Mouse (Mus musculus) thymus, postnatal 14 days (tissue): Measurements from ENCODE around the gene Aacs.

Experiments used
- DNase-seq: peaks from one replicate; pipeline ENCODE4 v3.0.0; 2021

The Aacs gene

DNA sequence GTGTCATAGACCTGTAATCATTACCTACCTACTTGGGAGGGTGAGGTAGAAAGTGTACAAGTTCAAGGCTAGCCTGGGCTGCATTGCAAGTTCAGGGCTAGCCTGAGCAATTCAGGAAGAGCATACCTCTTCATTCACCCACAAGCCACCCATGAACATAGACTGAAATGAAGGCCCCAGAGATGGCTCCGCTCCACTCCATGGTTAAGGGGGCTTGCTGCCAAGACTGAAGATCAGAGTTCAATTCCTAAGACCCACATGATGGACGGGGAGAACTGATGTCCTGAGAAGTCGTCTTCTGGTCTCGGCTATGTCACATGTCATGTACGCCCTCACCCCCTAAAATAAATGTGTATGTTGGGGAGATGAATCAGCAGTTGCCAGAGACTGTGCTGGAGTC, 9.1 kb upstream of the Aacs start:
- DNase-seq = no peak

DNA sequence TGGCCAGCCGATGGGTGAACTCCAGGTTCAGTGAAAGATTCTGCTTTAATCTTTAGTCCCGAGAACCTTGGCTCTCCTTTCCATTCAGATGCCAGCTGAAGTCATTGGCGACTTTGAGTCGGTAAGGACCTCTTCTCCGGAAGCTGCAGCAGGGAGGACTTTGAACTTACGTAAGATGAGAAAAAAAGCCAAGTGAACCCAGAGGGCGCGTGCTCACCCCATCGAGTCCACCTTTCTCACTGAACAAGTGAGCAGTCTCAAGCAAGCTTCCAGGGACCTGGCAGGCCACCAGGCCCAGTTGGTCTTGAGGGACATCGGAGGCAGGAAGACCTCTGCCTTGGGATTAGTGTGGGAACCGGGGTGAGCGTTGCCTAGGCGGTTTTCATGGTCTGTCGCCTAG, 8.4 kb upstream of the Aacs start:
- DNase-seq = no peak

DNA sequence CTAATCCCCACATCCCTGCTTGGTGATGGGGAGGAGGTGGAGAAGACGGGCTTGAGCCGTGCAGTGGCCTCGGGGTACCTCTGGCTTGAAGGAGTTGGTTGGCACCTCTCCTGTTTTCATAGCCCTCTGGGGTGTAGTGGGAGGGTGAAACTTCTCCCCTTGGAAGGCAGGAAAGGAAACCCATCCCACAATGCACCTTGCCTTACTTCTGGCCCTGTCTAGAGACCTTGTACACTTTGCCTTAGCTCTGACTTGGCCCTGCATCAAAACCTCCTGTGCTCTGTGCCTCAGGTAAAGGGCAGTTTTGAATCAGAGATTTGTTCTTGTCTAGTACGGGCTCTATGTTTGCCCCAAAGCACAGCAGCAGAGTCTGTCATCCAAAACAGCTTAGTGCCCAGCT, 4.9 kb upstream of the Aacs start:
- DNase-seq = no peak

DNA sequence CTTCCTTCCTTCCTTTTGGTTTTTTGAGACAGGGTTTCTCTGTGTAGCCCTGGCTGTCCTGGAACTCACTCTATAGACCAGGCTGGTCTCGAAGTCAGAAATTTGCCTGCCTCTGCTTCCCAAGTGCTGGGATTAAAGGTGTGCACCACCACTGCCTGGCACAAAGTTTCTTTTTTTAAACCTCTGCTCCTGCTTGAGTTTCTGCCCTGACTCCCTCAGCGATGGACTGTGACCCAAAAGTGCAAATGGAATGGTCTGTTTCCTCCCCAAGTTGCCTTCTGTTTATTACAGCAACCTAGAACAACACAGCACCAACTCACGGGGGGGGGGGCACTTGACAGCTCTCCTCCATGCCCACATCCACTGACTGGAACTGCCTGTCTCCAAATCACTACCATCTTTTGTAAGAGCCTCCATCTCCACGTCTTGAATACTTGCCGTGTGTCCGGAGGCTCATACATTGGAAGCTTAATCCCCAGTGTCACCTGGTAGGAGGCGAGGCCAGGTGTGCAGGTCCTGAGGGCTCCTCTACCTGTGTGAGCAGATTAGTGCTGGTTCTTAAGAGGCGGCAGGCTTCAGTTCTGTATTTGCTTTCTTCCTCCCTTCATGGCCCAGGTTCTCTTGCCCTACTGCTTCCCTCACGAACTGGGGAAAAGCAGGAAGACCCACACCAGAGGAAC, 2.7 kb upstream of the Aacs start:
- DNase-seq = no peak

DNA sequence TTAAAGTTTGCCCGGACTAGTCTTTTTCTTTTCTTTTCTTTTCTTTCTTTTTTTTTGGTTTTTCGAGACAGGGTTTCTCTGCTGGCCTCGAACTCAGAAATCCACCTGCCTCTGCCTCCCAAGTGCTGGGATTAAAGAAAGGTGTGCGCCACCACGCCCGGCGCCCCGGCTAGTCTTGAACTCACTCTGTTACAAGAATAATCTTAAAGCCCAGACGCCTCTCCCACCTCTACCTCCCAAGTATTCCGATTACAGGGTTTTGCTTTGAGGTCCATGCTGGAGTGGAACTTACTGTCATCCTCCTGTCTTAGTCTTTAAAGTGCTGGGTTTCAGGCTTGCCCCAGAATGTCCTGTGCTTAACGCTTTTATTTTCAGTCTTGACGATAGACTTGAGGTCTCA, 584 bp upstream of the Aacs start:
- DNase-seq = no peak

DNA sequence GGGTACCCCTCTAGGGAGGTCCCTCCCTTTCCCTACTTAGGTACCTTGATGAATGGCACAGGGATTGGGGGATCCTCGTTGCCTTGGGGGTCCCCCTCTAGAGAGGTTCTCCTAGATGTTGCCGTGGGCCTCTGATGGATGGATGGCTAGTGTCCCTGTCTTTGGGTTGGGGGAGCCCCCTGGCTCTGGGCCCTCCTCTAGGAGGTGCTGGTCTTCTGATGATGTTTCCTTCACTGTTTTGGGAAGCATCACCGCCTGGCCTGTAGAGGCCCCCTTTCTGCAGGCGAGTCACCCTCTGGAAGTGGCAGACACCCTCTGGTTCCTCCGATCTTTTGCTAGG, 642 bp downstream of the Aacs start:
- DNase-seq = no peak

DNA sequence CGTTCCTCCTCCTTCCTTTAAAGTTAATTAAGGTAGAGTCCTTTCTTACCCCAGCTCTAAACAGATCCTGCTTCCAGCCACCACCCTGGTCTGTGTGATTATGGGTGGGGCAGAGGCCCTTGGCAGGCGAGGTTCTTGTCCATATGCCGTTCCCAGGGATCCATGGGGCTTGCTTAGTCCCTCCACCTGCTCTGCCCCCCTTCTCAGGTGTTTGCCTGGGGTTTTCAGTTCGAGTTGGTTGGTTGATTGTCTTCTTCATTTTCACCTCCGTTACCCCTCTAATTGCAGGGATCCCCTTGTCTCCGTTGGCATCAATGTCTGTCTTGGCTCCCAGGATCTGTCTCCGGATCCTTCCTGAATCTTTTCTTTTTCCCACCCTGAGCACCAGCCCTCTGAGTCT, 1.2 kb downstream of the Aacs start:
- DNase-seq = no peak

DNA sequence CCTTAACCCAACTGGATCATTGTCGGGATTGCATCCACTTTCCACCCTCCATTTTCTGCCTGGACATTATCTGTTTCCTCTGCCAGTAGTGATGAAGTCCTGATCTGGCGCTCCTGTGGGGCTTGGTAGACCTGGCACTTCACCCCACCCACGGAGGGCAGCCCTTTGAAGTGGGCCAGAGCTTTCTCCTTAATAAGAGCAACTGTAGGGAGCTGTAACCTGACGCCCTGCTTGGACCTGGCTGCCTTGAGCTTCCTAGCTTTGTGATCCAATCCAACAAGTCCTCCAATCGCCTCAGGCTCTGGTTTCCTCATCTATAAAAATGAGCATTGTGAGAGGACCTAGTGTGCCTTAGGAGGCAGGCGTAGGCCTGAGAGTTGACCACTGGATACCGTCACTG, 1.9 kb downstream of the Aacs start:
- no peak for DNase-seq

DNA sequence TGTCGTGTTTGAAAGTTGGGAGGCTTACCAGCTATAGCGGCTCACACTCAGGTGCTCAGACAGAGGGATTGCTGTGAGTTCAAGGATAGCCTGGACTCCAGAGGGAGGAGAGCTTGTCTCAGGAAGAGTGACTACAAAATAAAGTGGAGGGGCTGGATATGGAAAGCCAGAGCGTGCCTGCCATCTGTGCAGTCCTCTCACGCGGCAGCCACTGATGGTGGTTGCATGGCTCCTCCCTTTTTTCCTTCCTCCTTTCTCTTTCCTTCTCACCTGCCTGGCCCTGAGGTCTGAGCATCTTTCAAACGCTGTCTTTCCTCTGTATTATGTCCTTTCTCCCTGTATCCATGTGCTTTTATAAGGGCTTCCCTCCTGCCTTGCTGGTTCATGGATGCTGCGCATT, 2.4 kb downstream of the Aacs start:
- DNase-seq = no peak

DNA sequence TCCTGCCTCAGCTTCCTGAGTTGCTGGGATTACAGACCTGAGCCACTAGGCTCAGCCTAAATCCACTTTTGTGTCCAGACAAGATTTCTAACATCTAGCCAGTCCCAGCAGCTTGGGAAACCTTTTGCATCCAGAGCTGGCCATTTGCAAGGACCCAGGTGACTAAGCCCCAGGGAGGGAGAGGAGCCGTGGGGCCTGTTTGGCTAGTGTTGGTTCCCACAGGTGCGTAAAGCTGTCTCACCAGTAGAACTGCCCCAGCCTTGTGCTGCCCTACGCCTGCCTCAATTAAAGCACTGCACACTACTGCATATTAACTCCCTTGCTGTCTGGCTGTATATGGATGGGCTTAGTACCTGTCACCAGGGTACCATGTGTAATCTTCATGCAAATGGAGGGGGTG, 3.8 kb downstream of the Aacs start:
- DNase-seq = no peak

DNA sequence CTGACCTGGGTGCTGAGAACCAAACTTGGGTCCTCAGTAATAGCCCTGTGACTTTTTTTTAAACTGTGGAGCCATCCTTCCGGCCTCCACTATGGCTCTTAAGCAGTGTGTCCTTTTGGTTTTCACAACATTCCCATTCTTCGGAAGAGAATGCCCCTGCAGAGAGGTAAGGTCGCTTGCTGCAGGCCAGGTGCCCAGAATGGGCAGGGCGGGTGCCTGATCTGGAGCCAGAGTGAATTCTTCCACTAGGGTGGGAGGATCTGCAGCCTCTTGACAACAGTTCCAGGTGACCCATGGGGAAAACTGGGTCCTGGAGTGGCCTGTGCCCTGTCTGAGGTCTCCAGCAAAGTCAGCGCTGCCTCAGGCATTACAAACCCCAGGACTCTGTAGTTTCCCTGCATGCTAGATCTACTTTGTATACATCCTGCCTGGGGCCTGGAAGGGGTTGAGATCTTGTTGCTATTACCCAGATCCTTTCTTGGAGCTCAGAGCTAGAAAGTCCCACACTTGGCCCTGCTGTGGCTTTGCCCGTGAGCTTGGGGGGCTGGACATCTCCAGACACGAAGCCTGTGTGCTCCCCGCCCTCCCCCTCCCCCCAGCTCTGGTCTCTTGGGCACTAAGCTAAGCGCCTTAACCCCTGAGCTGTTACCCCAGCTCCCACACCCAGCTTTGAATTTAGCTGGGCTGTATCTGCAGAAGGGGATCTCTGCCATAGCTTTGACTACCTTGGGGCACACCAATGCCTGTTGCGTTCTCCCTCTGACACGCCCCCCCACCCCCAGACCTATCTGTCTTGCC, 5.0 kb downstream of the Aacs start:
- DNase-seq = no peak

DNA sequence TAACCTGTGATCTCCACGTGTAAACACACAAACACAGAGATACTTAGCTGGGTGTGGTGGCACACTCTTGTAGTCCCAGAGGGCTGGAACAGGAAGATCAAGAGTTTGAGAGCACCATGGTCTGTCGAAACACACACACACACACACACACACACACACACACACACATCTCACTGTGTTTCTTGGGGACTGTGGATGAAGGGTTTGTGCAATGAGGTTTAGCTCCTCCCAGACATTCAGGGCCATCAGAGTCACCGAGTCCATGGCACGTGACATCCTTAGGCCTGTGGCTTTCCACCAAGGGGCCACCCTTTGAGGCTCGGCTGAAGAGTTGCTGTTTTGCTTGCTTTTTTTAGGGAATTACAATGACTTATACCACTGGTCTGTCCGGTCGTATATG, 6.9 kb downstream of the Aacs start:
- DNase-seq = no peak

DNA sequence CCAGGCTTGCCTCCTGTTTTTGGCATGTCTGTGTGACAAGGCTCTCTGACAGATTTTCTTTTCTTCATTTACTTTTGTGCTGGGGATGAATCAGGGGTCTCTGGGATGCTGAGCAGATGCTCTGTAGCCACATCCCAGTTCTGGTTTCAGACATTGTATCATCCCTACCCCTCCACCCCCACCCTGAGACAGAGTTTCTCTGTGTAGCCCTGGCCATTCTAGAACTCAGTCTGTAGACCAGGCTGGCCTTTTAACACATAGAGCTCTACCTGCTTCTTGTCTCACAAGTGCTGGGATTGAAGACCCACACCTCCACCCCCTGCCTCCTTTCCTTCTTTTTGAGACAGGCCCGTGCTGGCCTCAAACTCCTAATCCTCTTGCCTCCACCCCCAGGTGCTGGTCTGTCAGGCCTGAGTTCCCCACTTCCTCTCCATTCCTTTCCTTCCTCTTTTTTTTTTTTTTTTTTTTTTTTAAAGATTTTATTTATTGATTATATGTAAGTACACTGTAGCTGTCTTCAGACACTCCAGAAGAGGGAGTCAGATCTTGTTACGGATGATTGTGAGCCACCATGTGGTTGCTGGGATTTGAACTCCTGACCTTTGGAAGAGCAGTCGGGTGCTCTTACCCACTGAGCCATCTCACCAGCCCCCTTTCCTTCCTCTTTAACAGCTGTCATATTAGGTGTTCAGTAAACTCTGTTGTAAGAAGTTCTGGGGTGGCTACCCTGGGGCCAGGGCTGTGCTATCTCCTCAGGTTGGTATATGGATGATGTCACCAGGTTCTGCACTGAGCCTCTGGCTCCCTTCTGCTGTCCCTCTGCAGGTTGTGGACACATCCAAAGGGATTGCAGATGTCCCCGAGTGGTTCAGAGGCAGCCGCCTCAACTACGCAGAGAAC, 8.3 kb downstream of the Aacs start:
- no peak for DNase-seq

DNA sequence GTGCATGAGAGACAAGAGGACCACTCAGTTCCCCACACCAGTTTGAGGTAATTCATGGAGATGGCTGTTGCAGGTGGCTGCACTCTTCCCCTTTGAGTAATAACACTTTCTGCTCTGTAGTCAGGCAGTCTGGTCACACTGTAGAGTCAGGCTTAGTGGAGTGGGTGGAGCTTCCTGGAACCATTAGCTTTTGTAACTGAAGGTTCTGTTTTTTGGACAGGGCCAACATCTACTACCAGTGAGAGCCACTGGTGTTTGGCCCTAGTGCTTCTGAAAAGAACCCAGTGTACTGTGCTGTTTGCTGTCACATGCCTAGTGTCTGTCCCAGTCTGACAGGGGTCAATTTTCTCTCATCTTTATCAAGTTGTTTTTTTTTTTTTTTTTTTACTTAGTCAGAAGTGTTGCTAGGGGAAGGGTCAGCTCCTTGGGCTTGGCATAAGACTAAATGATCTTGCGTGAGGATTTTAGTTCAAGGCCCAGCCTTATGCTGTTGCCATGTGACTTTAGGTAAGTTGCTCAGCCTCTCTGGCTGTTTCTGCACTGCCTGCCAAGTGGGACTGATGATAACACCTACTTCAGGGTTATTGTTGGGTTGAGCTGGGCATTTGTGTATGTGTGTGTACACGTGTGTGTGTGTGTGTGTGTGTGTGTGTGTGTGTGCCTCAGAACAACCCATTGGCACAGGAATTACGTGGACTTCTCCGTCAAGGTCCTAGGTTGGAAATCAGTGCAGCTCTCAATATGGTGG, 9.6 kb downstream of the Aacs start:
- DNase-seq = no peak

DNA sequence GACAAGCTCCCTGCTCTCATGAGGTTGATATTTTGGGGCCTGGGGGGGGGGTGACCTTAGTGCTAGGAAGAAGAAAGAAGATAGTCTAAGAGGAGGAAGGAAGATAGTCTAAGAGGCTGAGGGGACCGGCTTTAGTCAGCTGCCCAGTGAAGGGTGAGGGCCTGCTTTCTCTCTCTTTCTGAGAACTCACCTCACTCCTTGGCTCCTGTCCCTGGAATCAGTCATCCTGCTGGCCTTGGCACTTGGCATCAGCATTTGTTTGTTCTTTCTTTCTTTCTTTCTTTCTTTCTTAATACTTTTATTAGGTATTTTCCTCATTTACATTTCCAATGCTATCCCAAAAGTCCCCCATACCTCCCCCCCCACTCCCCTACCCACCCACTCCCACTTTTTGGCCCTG, 10.5 kb downstream of the Aacs start:
- no peak for DNase-seq

DNA sequence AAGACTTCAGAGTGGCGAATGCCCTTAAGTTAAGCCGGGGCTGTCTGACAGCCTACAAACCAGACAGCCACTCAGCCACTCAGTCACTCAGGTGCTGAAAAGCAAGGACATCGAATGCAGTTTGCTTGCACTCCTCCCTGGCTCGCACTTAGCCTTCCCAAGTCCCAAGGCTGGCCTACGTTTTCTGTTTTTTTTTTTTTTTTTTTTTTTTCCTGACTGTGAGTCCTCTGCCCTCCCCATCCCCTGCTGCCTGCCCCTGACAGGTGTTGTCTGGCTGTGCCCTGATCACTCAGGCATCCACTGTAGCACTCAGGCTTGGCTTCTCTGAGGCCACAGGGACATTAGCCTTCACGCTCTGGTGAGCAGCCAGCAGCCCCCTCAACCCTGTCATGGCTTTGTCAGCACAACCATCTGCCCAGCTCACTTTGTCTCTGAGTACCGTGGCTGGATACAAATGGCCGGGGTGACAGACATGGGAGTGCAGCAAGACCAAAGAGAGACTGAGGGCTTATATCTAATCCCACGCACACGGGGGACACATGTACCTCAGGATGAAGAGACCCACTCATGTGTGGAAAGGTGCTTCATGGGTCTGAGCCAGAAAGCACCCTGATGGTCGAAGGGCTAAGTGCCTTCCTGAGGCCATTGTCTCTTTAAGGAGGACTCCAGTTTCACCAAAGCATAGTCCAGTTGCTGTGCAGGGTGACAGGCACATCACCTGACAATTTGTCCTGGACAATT, 11.9 kb downstream of the Aacs start:
- no peak for DNase-seq

DNA sequence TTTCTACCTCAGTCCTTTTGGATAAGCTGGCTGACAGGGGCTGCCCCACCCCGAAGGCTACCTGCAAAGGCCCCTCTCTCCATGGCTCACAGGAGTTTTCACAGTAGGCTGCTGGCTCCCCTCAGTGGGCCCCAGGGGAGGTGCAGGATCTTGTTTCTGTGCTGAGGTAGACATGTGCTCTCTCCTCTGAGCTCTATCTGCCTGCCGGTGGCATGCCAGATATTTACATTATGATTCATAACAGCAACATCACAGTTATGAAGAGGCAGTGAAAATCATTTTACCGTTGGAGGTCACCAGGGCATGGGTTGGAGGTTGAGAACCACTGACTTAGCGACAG, 12.5 kb downstream of the Aacs start:
- DNase-seq = peak; percentile 34

DNA sequence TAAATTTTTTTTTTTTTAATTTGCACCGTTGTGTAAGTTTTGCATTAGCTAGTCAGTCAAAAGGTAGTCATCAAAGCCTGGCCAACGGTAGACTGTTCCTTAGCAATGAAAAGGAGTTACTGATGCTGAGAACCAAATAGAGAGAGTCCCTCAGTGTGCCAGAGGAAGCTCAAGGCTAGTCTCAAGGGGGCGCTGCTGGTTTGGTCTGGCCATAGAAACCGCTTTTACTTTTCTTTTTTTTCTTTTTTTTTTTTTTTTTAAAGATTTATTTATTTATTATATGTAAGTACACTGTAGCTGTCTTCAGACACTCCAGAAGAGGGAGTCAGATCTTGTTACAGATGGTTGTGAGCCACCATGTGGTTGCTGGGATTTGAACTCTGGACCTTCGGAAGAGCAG, 13.3 kb downstream of the Aacs start:
- DNase-seq = peak; percentile 67

DNA sequence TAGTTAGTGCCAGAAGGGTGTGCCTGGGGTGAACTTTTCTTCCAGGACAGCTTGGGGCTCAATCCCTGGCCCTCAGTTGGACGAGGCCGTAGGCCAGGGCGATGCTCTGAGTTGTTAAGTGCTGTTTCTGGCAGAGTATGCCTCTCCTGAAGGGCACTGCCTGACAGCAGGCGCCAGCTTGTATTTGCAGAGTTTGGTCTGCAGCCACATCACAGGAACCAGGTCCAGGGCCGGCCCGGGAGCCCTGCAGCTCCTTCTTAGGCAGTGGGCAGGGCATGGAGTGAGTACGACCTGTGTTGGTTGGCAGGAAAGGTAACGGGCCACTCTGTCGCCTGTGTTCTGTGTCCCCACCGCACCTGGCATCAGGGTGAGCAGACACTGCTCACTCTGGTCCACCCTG, 15.5 kb downstream of the Aacs start:
- DNase-seq = no peak

DNA sequence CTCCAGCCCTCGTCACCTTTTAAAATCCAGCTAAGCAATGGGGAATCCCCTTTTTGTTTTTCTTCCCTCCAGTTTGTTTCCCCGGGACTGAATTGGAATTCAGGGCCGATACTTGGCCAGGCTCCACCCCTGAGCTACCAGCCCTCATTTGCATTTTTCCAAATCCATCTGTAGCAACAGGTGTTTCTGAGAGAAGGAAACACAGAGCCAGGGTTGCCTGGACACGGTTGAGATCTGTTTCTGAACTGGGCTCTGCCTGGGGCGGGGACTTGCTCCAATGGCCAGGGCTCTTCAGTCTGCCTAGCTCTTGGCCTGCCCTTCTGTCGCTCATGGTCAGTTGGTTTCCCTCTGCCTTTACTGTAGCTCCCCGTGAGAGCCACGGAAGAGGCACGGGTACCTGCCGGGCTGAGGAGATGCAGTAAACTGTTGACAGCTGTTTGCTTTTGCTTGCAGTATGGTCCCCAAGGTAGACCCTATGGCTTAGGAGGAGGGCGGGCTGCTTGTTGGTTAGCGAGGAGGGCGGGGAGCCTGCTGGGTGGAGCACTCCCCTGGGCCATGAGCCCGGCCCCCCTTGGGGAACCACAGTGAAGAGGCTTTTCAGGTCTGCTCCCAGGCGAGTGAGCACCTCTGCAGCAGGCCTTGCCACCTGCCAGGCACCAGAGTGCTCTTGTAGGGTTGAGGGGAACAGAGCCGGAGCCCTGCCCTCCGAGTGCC, 16.9 kb downstream of the Aacs start:
- no peak for DNase-seq

DNA sequence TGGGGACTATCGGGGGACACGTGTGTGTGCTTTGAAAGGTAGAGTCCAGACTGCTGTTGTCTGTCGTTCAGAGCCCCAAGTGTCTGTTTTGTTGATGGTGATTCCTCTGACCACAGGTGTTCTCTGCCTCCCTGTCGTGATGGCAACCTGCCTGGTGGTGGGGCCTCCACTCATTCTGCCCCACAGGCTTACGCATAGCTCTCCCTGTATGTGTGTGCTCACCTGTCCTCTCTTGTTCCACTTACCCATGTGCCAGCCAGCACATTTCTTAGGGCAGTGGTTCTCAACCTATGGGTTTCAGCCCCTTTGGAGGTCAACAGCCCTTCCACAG, 17.4 kb downstream of the Aacs start:
- DNase-seq = no peak

DNA sequence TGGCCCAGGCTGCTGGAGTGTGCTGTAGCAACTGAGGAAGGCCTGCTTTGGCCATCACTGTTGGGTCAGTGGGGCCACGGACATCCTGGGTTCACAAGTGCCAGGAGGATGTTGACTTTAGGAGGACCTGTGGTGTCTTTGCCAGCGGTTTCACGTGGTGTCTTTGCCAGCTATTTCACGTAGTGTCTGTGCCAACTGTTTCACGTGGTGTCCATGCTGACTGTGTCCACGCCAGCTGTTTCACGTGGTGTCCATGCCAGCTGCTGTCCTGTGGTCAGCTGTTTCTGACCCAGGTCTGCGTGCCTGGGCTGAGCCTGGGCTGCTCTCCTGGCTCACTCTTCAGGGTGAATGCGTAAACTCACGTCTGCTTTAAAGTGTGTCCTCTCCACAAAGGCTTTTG, 20.0 kb downstream of the Aacs start:
- DNase-seq = no peak
